Mouse (Mus musculus) urinary bladder, postnatal 36 days (tissue): ENCODE results near the gene Bckdhb.

ENCODE experiments used
- DNase-seq, 2 experiments: peaks; one replicate each; pipeline ENCODE4 v3.0.0; 2022; ENCODE audit warnings: low spot score in 2 of 2, mixed read lengths in 1 of 2

Gene Bckdhb

GRCm38 (mm10) chr9:84107045-84107813 lies 182.3 kb downstream of the Bckdhb start:
- no peak for DNase-seq

DNA sequence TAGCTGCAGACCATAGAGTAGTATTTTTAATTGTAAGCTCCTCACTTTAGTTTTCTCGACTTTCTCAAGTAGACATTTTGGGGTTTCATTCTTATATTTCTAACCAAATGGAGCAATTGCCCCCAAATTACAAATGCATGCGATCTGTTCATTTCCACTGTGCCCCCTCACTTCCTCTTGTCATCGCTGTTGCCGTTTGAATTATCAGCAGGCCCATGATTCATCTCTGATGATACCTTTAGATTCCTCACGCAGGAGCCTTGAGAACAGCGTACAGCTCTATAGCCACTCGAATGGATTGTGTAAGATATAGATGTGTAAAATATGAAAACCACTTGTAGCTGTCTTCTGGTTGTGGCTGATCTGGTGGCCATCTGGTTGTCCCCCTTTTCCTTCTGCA lies 183.6 kb downstream of the Bckdhb start:
- no peak for DNase-seq

- DNase-seq: no peak
Measured at GRCm38 (mm10) chr9:84109777-84110478, 185.0 kb downstream of the Bckdhb start.

DNA sequence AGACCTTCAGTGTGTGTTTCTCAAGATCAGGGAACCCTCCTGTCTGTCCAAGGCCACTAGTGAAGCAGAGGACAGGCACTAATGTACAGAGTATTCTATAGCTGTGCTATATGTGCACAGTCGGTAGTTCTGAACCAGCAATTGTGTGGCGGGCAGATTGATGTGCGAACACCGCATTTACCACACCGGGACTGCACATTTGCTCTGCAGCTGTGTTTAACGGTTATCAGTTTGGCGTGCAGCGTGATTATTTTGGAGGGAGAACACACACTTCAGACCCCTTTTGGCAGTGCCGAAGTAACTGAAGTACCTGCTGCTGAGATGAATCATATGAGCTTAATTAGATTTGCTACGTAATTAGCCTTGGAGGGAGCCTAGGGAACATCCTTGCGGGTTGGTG lies 185.7 kb downstream of the Bckdhb start:
- no peak for DNase-seq

- no peak for DNase-seq
Measured at GRCm38 (mm10) chr9:84112319-84112718, 187.4 kb downstream of the Bckdhb start.

- no peak for DNase-seq
Measured at GRCm38 (mm10) chr9:84112842-84113568, 188.1 kb downstream of the Bckdhb start.

DNA sequence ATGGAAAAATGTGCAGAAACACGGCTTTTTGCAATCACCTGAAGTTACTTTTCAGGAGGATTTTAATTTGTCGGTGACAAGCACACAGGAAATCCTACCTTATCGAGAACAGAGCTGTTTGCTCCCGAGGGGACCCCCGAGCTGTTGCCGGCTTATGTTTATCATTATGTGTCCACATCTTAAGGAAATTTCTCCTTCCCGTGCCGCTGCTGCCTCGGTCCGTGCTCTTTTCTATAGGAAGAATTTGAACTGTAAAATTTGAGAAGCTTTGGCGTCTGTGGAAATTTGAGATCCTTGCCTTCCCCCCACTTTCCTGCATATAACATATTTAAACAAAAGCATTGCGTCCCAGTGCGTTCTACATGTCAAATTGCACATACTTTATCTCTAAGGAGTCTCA lies 189.3 kb downstream of the Bckdhb start:
- DNase-seq: no peak

GRCm38 (mm10) chr9:84117337-84117736 lies 192.4 kb downstream of the Bckdhb start:
- DNase-seq: no peak

DNA sequence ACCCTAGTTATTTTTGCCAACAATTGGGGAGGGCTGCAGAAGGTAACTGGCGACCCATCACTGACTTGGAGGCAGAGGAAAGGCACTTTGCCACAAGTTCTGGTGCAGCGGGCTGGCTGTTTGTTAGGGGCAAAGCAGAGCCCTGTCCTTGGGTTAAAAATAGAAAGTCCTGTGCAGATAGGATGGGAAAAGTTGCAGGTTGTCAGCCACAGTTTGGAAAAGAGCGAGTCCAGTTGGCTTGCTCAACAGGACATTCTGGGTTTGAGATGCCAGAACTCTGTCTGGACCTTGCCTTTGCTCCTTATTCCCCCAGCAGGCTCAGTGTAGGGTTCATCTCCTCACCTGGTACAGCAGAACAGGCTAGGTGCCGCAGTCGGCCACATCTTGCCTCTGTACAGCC lies 200.1 kb downstream of the Bckdhb start:
- DNase-seq: no peak

DNA sequence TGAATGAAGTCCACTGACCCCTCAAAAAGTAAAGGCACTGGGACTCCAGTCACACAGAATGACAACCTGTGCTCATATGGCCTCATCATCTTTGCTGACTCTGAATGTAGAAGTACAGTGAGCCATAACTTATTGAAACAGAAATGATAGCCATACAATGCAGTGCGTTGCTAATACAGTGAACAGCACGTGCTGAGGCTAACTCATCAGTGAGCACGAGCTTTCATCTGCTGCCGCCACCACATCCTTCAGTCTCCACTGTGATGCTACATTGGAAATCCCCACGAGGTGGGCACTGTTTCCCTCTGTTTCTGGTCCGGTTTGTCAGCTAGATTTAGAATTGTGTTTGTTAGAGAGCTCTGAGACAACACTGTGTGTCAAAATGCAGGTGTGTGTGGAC lies 205.4 kb downstream of the Bckdhb start:
- DNase-seq: no peak

- DNase-seq: no peak
Measured at GRCm38 (mm10) chr9:84135062-84135461, 210.1 kb downstream of the Bckdhb start.

GRCm38 (mm10) chr9:84137192-84137591 lies 212.2 kb downstream of the Bckdhb start:
- DNase-seq: no peak

GRCm38 (mm10) chr9:84148124-84148523 lies 223.2 kb downstream of the Bckdhb start:
- DNase-seq: no peak
